25 mouse cellular contexts compared by ENCODE assay signal in the genomic region with DNA sequence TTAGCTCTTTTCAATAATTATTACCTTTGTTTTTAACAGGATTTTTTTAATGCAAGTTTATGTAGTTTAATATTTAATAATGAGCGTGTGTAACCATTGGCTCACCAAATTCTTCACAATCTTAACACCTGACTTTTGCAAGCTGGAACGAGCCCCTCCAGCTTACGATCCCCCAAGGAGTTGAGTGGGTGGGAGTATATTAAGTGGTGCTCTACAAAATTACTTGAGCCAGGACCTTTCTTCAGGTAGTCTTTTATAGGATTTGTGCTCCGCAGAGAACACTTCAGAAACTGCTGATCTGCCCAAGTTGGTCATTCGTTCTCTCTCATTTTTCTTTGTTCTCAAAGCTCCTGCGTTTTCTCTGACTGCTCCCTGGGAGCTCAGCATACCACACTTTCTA.
"Had no signal": no experiment of that assay in that cellular context is flagged by ENCODE, and none has a peak within 500 bp of the region (broad histone marks: within the 10 kb centered on the region; RNA-seq: fewer than 3 reads in every experiment).

No protein-coding gene starts in this region.

- H3K4me1 ChIP-seq: liver, embryonic 13.5 days; liver, embryonic 15.5 days had no signal

- H3K4me2 ChIP-seq: heart, embryonic 12.5 days; hindbrain, embryonic 12.5 days; hindbrain, embryonic 14.5 days; intestine, embryonic 15.5 days; liver, embryonic 11.5 days; liver, embryonic 13.5 days; liver, embryonic 15.5 days had no signal

- H3K27ac ChIP-seq: heart, adult 2 months; hindbrain, embryonic 10.5 days; hindbrain, embryonic 12.5 days; hindbrain, embryonic 14.5 days; intestine, embryonic 15.5 days; layer of hippocampus, adult 2 months; left cerebral cortex, adult 2 months; liver, embryonic 13.5 days; liver, embryonic 15.5 days had no signal

- H3K9ac ChIP-seq: forebrain, postnatal 0 days; heart, embryonic 12.5 days; hindbrain, embryonic 12.5 days; hindbrain, embryonic 14.5 days; intestine, embryonic 15.5 days; liver, embryonic 13.5 days; liver, embryonic 15.5 days had no signal

- ATAC-seq: forebrain, postnatal 0 days; hindbrain, embryonic 16.5 days; inflammation-experienced regulatory T-cells, adult 6 months; intestine, embryonic 15.5 days; intestine, postnatal 0 days had no signal

- H3K27me3 ChIP-seq: heart, embryonic 12.5 days; hindbrain, embryonic 12.5 days; intestine, embryonic 15.5 days; liver, embryonic 13.5 days; liver, embryonic 15.5 days had no signal

- DNase-seq: forebrain, postnatal 0 days; gastrocnemius, postnatal 14 days; gastrocnemius, postnatal 36 days; heart, adult 2 months; heart, postnatal 10 days; heart, postnatal 4 days; kidney, adult 18-20 months; kidney, adult 8-10 months; kidney, postnatal 10 days; kidney, postnatal 25 days; kidney, postnatal 4 days; liver; liver, embryonic 13.5 days had no signal

- H3K4me3 ChIP-seq: heart, adult 2 months; heart, embryonic 12.5 days; hindbrain, embryonic 10.5 days; hindbrain, embryonic 12.5 days; intestine, embryonic 15.5 days; layer of hippocampus, adult 2 months; left cerebral cortex, adult 2 months; liver, embryonic 13.5 days; liver, embryonic 15.5 days had no signal

- H3K36me3 ChIP-seq: heart, embryonic 12.5 days; hindbrain, embryonic 10.5 days; hindbrain, embryonic 12.5 days; intestine, embryonic 15.5 days; liver, embryonic 13.5 days; liver, embryonic 15.5 days had no signal

- H3K9me3 ChIP-seq: intestine, embryonic 15.5 days; liver, embryonic 13.5 days; liver, embryonic 15.5 days had no signal
